Mouse (Mus musculus) B cell, adult 2 months (primary cell): ENCODE data around the gene Hoxb4.

Experiments
- DNase-seq, 2 experiments: peaks; one replicate each; pipeline ENCODE4 v3.0.0; 2022

Gene Hoxb4

DNA sequence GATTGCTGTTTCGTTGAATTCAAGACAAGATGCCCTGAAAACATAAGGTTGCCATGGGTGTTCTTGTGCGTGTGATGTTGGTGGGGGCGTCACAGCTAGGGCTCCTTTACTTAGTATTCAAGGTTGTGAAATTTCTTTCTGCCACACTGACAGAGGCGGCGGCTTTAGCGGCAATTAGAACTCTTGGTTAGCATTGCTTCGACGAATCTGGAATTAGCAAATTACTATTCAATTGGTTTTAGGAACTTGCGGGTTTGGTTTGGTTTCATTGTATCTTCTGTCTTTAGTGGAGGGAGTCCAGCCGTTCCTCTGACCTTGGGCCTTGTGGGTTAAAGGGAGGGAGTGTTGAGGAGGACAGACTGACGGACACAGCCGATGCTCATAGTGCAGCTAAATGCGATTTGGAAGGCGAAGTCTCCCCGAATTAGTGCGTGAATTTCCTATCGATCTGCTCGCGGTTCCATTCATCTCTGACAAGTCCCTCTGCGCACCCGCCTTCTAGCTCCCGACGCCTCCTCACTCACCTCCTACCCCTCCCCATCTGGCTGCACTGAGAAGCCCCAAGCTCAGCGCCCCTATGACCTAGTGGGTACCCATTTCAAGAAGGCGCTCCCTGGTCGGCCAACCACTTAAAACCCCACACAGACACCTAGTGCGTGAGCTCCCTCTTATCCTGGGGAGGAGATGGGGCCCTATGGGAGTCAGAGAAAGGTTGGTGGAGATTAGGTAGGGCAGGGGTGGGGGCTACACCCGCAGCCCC is at the start of gene Hoxb4:
Gene Hoxb4 (plus strand): TSS at position 660 of the 760 bp plus-strand sequence.
- no peak for DNase-seq

DNA sequence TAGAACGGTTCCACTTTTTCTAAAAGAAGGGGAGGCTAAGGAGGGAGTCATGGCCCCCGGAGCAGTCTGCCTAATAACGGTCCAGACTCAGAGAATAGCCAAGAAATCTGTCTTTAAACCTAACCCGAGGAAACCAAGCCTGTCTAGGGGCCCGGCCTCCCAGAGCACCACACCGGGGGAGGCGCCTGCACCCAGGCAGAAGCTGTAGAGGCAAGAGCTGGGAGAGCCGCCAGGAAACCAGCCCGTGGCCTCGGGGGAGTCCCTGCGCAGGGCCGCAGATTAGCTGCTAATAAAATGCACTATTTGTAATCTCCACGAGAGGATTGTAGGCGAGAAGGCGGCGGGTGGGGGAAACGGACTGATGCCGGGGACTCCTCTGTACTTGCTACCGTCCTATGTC is 48.2 kb upstream of the Hoxb4 start:
- no peak for DNase-seq

DNA sequence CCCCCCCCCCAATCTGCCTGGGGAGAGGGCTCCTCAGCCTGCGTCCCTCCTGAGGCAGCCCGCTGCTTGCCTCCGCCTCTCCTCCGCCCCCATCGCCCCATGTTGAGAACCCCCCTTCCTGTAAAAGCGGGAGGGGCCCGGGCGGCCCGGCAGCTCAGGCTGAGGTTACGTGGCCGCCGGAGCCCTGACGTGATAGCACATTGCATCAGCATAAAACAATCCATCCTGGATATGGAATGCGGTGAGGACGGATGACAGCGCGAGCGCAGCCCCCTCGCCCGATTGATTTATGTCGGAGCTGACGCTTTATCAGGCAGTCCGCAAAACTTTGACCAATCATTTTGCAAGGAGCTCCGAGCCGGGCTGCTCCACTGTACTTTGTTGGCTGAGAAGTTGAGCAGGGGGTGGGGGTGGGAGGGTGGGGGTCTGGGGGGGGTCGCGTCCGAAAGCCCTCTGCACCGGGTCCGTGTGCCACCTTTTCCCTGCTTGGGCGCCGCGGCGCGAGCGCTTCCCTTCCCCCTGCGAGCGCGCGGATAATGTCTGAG is 47.0 kb upstream of the Hoxb4 start, which contains the start of gene Hoxb9:
Gene Hoxb9 (plus strand): TSS at position 462 of the 545 bp plus-strand sequence.
- DNase-seq: no peak

DNA sequence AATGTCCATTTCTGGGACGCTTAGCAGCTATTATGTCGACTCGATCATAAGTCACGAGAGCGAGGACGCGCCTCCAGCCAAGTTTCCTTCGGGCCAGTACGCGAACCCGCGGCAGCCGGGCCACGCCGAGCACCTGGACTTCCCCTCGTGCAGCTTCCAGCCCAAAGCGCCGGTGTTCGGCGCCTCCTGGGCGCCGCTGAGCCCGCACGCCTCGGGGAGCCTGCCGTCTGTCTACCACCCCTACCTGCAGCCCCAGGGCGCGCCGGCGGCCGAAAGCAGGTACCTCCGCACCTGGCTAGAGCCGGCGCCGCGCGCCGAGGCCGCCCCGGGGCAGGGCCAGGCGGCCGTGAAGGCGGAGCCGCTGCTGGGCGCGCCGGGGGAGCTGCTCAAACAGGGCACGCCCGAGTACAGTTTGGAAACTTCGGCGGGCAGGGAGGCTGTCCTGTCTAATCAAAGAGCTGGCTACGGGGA is 46.5 kb upstream of the Hoxb4 start:
- no peak for DNase-seq

DNA sequence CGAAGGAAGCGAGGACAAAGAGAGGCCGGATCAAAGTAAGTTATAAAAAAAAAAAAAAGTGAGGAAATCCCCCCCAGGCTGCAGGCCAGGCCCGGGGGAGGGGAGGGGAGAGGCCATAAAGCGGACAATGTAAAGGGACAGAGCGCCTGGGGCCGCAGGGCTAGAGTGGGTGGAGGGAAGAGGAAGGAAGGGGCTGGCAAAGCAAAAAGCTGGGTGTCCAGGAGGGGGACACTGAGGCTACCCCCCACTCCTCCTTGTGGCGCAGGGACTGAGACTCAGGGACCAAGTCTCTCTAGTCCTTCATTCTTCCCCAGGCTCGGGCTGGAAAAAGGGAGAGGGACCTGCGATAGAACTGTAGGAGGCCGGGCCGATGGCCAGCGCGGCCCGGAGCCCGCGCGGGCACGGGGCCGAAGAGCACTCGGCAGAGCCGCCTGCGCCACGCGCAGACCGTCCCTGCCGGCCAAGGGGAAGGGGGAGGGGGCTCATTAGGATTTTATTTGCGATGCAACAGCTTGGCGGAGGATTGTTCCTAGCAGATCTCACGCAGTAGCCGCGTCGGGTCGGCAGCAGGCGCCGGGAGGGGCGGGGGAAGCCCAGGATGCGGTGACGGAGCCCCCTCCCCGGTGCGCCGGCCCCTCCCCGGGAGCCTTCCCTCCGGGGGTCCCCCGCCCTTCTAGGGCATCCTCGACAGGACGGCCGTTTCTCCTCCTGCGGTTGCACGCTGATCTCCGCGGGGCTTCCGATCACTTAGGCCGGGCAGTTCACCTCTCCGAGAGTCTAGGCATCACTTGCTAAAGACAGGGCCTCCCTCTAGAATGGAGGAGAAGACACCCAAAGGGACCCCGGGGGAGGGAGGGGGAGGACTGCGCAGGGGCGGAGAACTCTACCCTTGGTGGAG is 45.8 kb upstream of the Hoxb4 start:
- DNase-seq: no peak

DNA sequence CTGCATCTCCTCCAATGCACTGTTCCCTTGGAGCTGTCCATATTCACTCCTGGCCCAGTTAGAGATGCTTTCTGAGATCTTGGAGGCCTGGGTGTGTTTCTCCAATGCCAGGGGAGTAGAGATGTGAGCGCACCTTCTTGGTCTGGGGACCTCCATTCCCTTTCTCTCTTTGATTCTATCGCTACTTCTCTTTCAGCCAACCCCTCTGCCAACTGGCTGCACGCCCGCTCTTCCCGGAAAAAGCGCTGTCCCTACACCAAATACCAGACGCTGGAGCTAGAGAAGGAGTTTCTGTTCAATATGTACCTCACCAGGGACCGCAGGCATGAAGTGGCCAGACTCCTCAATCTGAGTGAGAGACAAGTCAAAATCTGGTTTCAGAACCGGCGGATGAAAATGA is 43.6 kb upstream of the Hoxb4 start:
- no peak for DNase-seq

DNA sequence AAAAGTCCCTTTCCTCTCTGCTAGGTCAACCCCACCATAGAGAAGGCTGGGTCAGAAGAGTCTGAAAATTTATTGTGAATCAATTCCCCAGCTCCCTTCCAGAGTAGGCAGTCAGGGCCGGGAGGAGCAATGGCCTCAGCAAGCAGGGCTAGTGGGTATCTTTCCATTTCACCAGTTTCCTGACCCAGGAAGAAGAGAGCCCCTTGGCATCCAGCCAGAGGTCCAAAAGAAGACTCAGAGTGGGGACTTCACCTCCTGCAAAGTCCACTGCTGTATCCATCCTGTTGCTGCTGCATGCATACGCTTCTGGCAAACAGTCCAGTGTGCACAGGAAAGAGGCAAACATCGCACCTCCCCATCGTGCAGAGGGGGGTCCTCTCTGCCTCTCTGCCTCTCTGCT is 42.2 kb upstream of the Hoxb4 start:
- DNase-seq: no peak

DNA sequence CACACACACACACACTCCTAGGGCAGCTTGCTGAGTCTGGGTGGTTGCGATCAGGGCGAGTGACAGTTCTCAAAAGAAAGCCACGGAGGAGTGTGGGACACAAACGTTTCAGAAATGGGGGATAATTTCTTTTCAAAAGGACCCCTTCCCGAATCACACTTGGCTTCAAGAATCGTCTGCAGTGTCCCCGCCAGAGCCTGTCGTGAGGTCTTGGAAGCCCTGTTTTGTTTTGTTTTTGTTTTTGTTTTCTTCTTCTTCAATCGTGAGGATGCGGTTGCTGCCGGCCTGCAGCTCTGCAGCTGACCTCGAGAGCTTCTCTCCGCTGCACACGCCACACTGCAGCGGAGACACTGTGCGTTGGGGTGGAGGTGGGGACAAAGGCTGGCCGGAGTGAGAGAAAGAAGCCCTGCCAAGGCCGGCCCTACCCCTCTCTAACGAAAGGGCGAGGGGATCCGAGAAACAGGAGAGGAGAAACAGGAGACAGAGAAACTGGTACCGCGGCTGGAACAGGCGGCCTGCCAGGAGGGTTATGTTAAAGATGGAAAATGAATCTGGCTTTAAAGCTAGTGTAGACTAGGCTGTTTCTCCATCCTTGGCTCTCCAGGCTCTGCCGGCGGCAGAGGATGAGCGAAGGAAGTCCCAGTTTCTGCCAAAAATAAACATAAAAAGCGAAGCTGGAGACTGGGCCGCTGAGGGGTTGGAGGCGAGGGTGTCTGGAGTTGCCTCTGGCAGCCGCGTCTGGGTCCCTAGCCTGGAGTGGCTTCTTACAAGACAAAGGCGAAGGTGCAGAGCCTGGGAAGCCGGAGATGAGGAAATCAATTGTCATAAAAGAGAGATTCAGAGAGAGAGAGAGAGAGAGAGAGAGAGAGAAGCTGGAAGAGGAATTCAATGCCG is 40.7 kb upstream of the Hoxb4 start:
- no peak for DNase-seq

DNA sequence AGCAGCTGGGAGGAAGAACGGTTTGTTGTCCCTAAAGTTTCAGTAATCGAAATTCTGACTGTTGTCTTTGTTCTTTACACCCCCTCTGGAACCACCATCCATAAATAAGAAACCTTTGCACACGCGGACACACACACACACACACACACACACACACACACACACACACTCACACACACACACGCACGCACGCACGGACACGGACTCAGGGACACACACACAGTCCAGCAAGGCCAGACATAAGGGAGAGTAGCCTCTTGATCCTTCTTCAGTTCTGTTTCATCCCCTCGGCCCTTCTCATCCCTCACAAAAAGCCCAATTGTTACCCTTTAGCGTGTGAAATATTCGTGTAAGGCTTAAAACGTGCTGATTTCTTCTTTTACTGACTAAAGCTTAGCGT is 39.7 kb upstream of the Hoxb4 start:
- no peak for DNase-seq

DNA sequence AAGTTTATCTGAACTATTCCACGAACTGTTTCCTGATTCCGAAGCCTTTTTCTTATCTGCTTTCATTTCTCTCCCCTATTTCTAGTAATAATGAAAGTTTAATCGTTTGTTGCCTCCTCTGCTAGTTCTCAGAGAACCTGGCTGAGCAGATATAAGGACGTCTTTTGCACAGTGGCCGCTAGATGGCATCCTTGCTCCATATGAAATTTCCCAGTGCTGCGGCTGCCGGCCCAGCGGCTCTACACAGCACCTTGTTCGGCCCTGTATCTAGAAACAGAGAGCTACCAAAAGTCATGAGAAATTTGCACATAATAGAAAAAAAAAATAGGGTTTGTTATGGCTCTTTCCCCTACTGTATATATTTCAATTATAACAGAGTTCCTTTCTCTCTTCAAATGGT is 39.3 kb upstream of the Hoxb4 start:
- peak; percentile 89 to 90 for DNase-seq

DNA sequence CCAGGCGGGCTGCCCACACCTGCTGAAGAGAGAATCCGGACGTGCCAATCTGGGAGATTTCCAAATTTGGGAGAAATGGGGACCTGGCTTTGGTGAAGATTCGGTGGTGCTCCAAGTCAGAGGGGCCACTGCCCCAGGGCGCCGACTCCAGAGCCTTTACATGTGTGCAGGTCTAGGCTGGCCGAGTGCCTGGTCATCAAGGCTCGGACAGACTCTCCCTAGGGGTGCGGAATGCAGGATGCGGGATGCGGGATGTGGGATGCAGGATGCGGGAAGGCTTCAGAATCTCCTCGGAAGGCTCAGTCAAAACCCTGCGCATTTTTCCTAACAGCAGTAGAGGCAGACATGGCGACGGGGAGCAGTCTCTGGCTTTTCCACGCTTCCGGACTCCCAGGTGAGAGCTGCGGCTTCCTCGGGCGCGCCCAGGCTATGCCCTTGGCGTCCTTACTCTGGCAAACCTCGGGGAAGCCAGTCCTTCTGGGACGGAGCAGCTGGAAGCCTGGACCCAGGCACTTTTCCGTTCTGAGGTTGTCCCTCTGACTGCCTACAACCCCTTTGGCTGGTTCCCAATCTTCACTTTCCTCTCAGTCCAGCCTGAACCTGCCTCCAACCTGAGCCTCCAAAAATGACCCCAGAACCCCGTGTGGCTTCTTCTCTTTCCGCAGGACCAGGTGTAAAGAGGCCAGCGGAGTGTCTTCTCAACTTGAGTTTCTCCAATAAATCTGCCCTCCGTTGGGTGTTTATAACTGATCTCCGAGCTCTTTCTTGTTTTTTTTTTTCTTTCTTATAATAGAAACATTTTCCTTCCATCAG is 38.4 kb upstream of the Hoxb4 start:
- peak in 1 of 2 experiments; percentile 18 for DNase-seq

DNA sequence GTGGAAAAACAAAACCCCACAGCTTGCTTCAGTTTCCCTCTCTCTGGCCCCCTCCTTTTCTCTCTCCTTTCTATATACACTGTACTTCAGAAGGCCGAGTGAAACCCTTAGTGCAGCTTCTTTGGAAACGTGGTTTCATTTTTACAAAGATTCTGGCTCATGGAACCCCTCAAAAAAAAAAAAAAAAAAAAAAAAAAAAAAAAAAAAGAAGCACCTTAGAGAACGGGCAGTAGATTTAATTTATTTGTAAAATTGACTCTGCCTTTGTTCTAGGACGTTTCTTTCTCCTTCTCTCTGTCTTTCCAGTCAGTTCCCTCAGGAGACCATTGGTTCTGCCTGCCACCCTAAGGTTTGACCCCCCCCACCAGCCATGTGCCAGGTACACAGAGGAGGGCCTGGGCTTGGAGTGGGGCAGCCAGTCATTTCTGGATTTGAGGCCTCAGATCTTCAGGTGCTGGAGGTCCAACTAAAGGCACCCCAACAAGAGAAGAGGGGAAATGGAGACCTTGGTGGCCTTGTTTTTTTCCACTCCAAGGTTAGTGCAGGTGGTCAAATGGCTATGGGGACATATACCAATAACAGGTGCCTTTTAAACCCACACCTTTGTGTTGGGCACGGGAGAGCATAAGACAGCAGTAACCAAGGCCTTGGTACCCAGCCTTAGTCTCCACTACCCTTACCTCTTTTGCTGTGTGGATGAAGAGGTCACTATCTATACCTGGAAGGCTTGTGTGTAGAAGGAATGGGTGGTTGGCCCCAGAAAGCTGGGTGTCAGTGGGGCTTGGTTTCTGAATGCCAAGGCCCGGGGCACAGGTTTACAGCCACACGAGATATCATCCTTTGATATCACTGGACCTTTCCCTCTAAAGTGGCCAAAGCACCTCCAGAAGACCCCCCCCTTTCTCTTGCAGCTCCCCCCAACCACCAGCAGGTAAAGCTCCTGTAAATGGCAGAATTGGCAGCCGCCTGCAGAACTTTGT is 37.4 kb upstream of the Hoxb4 start:
- no peak for DNase-seq

DNA sequence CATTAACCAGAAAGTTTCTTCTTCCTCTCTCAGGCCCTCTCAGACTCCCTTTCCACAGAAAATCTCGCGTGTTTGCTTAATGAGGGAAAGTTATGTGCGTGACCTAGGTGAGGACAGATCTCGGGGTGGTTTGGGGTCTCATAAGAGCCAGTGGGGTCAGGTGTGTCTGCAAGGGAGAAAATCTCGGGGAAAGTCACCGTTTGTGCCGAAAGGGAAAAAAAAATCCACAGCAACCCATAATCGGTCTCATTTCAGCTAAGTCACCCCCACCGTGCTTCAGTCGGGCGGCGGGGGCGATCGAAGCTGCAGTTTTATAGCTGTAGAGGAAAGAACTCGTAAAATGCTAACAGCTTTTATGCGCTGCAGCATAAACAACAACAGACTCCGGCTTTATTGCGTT is 36.7 kb upstream of the Hoxb4 start:
- no peak for DNase-seq

DNA sequence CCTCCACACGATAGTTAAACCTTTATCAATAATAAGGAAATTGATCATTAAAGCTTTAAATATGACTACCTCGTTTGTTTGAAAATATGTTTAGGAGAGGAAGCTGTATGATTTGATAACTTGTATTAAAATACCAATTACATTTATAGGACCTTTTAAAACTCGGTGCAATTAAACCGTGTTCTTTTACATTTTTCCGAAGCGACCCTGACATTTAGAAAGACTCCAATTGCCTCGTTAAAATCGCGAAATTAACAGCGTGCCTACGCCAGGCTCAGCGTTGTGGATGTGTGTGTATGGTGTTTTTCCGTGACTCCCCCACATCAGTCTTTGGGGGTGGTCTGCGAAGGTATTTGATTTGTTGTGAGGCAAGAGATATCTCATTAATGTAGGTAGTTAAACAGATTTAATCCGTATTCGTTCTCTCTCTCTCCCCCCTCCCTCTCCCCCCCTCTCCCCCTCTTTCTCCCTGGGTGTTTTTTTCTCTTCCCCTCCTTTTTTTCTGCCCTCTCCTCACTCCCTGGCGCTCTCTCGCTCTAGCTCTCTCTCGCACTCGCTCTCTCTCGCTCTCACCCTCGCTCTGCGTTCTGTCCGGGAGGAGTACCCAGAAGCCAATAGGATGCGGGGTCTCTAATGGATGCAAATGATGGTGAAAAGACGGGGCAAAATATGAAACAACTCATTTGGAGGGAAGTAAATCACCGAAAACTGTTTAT is 36.1 kb upstream of the Hoxb4 start, which contains the start of gene Hoxb8:
Gene Hoxb8 (plus strand): TSS at position 51 of the 716 bp plus-strand sequence.
- no peak for DNase-seq

DNA sequence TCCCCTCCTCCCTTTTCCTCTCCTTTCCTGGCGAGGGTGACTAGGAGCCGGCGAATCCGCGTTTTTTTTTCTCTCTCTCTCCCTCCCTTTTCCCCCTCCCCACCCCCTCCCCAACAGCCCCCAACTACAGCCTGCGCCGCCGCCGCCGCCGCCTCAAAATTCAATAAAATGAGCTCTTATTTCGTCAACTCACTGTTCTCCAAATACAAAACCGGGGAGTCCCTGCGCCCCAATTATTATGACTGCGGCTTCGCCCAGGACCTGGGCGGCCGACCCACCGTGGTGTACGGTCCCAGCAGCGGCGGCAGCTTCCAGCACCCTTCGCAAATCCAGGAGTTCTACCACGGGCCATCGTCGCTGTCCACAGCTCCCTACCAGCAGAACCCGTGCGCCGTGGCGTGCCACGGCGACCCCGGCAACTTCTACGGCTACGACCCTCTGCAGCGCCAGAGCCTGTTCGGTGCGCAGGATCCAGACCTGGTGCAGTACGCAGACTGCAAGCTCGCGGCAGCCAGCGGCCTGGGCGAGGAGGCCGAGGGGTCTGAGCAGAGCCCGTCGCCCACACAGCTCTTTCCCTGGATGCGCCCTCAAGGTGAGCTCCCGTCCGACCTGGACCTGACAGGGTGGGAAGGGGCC is 35.2 kb upstream of the Hoxb4 start:
- no peak for DNase-seq

DNA sequence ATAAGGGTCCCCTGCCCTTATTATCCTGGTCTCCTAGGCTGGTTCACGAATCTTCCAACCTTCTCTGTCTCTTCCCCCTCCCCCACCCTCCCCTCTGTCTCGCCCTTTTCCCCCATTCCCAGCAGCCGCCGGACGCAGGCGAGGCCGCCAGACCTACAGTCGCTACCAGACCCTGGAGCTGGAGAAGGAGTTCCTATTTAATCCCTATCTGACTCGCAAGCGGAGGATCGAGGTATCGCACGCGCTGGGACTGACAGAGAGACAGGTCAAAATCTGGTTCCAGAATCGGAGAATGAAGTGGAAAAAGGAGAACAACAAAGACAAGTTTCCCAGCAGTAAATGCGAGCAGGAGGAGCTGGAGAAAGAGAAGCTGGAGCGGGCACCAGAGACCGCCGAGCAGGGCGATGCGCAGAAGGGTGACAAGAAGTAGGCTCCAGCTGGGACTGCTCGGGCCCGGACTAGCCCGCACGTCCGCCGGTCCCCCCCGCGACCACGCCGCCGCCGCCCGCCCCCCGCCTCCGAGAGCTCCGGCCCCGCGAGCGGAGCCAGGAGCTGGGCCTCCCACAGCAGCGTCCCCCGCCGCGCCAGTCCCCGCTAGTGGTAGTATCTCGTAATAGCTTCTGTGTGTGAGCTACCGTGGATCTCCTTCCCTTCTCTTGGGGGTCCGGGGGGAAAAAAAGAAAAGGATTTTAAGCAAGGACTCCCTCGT is 33.9 kb upstream of the Hoxb4 start:
- peak; percentile 55 to 56 for DNase-seq

DNA sequence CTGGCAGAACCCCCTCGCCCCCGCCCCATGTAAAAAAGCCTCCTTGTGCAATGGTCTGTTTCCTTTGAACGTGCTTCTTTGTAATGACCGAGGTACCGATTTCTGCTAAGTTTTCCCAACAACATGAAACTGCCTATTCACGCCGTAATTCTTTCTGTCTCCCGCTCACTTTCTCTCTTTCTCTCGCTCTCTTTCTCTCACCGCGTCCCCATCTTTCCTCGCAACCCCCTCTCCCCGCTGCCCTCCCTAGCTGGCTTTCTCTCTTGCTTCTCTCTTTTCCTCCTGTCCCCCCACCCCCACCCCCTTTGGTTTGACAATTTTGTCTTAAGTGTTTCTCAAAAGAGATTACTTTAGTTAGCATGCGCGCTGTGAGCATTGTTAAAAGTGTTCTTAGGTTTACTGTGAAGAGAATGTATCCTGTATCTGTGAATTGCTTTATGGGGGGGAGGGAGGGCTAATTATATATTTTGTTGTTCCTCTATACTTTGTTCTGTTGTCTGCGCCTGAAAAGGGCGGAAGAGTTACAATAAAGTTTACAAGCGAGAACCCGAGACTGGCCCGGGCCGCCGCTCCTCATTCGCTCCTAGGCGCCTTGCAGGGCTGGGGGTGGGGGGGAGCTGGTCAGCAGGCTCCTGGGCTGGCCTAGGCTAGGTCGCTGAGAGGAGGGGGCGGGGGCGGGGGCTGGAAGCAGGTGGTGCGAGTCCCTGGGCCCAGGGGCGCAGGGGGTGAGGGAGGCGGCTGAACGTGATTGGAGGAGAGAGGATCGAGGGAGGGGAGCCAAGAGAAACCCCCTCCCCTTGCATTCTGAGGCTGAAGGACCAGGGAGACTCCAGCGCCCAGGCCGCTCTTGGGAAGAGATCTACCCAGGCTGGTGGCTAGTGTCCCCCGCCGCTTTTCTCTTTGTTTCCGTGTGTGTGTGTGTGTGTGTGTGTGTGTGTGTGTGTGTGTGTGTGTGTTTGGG is 33.0 kb upstream of the Hoxb4 start:
- no peak for DNase-seq
